Mouse (Mus musculus) heart, adult 2 months (tissue): ENCODE measurements around the gene Thsd4. TPM values are rescaled to one million over a fixed set of nuclear protein-coding genes. Genes with fewer than 3 reads are reported as not detected.

Experiments used
- DNase-seq, 2 experiments: peaks; one replicate each; pipeline ENCODE4 v3.0.0; 2021
- H3K27ac ChIP-seq: fragments of 200-600 bp; 2 replicates; pipeline ENCODE4 v1.8.1; 2022
- H3K27me3 ChIP-seq: fragments of 200-500 bp; 2 replicates; pipeline ENCODE4 v1.6.1; 2012; ENCODE audit warnings: mild to moderate bottlenecking, low read length, inconsistent platforms, mixed read lengths; ENCODE audit not compliant: control insufficient read depth, insufficient read depth
- H3K36me3 ChIP-seq: fragments of 200-500 bp; 2 replicates; pipeline ENCODE4 v1.6.1; 2012; ENCODE audit warnings: low read length, inconsistent platforms; ENCODE audit not compliant: control insufficient read depth, insufficient read depth
- H3K4me1 ChIP-seq: fragments of 200-500 bp; 2 replicates; pipeline ENCODE4 v1.6.1; 2011; ENCODE audit warnings: low read length; ENCODE audit not compliant: control insufficient read depth, insufficient read depth
- H3K4me3 ChIP-seq: fragments of 200-600 bp; 2 replicates; pipeline ENCODE4 v1.8.1; 2022
- H3K79me2 ChIP-seq: fragments of 200-500 bp; replicated peaks from 2 replicates; pipeline ENCODE4 v1.6.1; 2012; ENCODE audit warnings: mild to moderate bottlenecking, inconsistent platforms, low read length, moderate library complexity, mixed read lengths; ENCODE audit not compliant: control insufficient read depth, insufficient read depth
- H3K9ac ChIP-seq: fragments of 200-500 bp; 2 replicates; pipeline ENCODE4 v1.6.1; 2012; ENCODE audit warnings: low read depth, mild to moderate bottlenecking, control low read depth, inconsistent platforms, low read length, mixed read lengths
- CTCF ChIP-seq: fragments of 200-600 bp; IDR thresholded peaks from 2 replicates; pipeline ENCODE4 v1.8.1; 2022; ENCODE audit warnings: antibody characterized with exemption, mild to moderate bottlenecking, moderate library complexity
- EP300 ChIP-seq: fragments of 200-500 bp; IDR thresholded peaks from 2 replicates; pipeline ENCODE4 v1.6.1; 2011; ENCODE audit warnings: low read depth, low read length, control low read depth; ENCODE audit not compliant: insufficient read depth
- POLR2A ChIP-seq: fragments of 200-500 bp; IDR thresholded peaks from 2 replicates; pipeline ENCODE4 v1.6.1; 2011; ENCODE audit warnings: mild to moderate bottlenecking, low read depth, low read length, control low read depth; ENCODE audit not compliant: insufficient read depth
- WGBS: fragments of 180-500 bp; shearing (Covaris S2); methylation state at CpG from one replicate; pipeline ENCODE4 v1.1.7; 2018; 5-methylcytosine and 5-hydroxymethylcytosine counted together
- intact Hi-C: fragments of 180-260 bp; cut with DNase I; formaldehyde crosslinking; loops from one replicate; pipeline ENCODE4 v1.15.1; 2025
- polyA plus RNA-seq: library from polyadenylated mRNA; depleted of rRNA; stranded (reverse); fragments of >200 nt; gene quantifications from 2 replicates; pipeline ENCODE4 v1.2.3, GENCODE M21; 2012
- total RNA-seq, 2 experiments: library from RNA; stranded (reverse); gene quantifications; 2 replicates each; pipeline ENCODE4 v1.2.3; 2021

Thsd4 gene
- total and polyA plus RNA-seq, 3 experiments = 3.5 to 5.2 (median 4.3) TPM

GRCm38 (mm10) chr9:60364166-60364781 lies 157.6 kb downstream of the Thsd4 start:
- WGBS = 79% methylated on average over 14 of the region's 14 CpGs
- Histone ChIP-seq H3K36me3 (no peaks in the 10 kb centered on the region), H3K27me3 (no peaks in the 10 kb centered on the region), H3K9ac (no peak overlapping the region), H3K4me1 (no peaks in the 10 kb centered on the region), H3K27ac (no peak overlapping the region), H3K4me3 (no peak overlapping the region), H3K79me2 (no peaks in the 10 kb centered on the region)
- intact Hi-C loops = no loop called here
- DNase-seq = no peak
- TF ChIP-seq EP300 (no peak), POLR2A (no peak), CTCF (no peak)

DNA sequence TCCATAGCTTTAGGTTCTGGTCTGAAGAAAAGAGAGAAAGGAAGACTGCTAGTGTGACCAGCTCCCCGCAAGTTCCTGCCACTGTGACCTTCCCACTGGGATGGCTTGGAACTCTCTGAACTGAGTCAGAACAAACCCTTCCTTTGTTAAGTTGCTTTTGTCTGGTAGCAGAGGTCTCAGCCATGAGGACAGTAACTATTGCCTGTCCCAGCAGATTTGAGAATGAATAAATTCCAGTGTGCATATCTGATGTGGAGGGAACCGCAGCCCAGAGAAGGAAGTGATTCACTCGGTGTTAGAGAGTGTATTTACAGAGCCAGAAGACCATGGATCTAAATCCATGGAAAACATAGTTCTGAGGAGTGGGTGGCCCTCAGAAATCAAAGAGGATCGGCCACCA lies 169.5 kb downstream of the Thsd4 start:
- intact Hi-C loops = no loop called here
- TF ChIP-seq POLR2A = no peak
- TF ChIP-seq EP300 = no peak
- no peak for TF ChIP-seq CTCF
- no peak for DNase-seq
- Histone ChIP-seq H3K4me3 (no peak overlapping the region), H3K36me3 (no peaks in the 10 kb centered on the region), H3K27me3 (no peaks in the 10 kb centered on the region), H3K79me2 (no peaks in the 10 kb centered on the region), H3K27ac (no peak overlapping the region), H3K9ac (no peak overlapping the region), H3K4me1 (no peaks in the 10 kb centered on the region)
- 49% methylated on average over 4 of the region's 4 CpGs for WGBS

DNA sequence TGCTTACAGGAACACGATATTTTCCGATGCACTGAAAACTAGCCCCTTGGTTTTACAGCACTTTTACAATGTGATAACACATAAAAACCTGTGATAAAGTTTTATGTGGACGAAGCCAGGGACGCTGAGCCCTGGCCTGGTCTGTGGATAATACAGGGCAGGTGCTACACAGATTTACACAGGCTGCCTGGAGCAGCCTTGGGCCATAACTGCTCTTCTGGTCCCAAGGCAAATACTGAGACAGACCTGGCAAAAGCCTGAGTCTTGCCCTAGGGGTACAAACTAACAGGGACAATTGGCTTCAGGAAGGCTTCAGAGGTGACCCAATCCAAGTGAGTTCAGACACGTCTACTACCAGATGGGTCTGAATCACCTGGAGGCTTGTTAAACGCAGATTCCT lies 170.7 kb downstream of the Thsd4 start:
- H3K4me3 ChIP-seq = no peak overlapping the region
- no peaks in the 10 kb centered on the region for H3K27me3 ChIP-seq
- no peaks in the 10 kb centered on the region for H3K4me1 ChIP-seq
- no peaks in the 10 kb centered on the region for H3K36me3 ChIP-seq
- no peak overlapping the region for H3K27ac ChIP-seq
- no peak for DNase-seq
- no peaks in the 10 kb centered on the region for H3K79me2 ChIP-seq
- no peak for TF ChIP-seq POLR2A
- no peak for TF ChIP-seq EP300
- no peak for TF ChIP-seq CTCF
- 93% methylated on average over 6 of the region's 6 CpGs for WGBS
- H3K9ac ChIP-seq = no peak overlapping the region
- intact Hi-C loops = no loop called here

DNA sequence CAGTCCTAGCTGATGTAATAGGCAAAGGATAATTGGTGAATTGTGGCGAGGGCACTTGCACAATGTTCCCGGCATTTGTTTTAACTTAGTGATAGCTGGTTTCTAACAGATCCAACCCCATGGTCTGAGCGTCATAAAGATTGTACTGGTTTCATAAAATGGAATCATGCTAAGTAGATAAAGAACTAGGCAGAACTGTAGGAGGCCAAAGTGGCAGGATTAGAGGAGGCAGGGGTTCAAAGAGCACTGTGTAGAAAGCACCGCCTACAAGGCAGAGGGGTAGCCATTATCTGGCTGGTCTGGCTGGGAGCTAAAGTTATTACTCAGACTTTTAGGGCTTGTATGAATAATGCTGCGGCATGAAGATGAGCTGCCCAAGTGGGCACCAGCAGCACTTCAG lies 185.7 kb downstream of the Thsd4 start:
- no peak overlapping the region for H3K4me3 ChIP-seq
- H3K27me3 ChIP-seq = no peaks in the 10 kb centered on the region
- WGBS = 88% methylated on average over 5 of the region's 5 CpGs
- DNase-seq = no peak
- no peak overlapping the region; the same call in 1 of the 2 replicates for H3K27ac ChIP-seq
- no peak for TF ChIP-seq CTCF
- TF ChIP-seq EP300 = no peak
- intact Hi-C loops = no loop called here
- no peaks in the 10 kb centered on the region for H3K36me3 ChIP-seq
- H3K79me2 ChIP-seq = no peaks in the 10 kb centered on the region
- H3K4me1 ChIP-seq = peaks cover 4% of the 10 kb centered on the region
- no peak overlapping the region for H3K9ac ChIP-seq

DNA sequence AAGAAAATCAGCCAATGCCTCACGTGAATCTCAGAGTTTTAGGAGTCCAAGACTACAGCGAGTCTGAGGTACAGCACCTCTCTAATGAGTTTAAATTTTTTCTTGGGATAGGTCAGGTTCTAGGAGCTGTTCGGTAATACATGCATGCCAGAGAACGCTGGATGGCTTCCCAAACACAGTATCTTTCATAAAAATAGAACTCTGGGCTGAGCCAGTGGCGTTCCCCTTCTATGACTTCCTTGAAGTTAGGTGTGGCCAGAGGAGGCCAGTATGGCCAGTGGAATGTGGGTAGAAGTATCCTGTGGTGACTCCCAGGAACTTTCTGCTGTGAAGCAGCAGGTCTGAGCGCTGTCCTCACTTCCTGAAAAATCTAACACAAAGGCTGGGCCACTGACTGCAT lies 186.4 kb downstream of the Thsd4 start:
- no peak for TF ChIP-seq CTCF
- TF ChIP-seq EP300 = no peak
- no peak for TF ChIP-seq POLR2A
- Histone ChIP-seq H3K4me1 (peaks cover 4% of the 10 kb centered on the region), H3K4me3 (no peak overlapping the region), H3K9ac (no peak overlapping the region), H3K27me3 (no peaks in the 10 kb centered on the region), H3K27ac (no peak overlapping the region; the same call in 1 of the 2 replicates), H3K79me2 (no peaks in the 10 kb centered on the region), H3K36me3 (no peaks in the 10 kb centered on the region)
- DNase-seq = peak; percentile 28 to 42
- intact Hi-C loops = no loop called here
- 23% methylated on average over 6 of the region's 6 CpGs for whole genome bisulfite sequencing

DNA sequence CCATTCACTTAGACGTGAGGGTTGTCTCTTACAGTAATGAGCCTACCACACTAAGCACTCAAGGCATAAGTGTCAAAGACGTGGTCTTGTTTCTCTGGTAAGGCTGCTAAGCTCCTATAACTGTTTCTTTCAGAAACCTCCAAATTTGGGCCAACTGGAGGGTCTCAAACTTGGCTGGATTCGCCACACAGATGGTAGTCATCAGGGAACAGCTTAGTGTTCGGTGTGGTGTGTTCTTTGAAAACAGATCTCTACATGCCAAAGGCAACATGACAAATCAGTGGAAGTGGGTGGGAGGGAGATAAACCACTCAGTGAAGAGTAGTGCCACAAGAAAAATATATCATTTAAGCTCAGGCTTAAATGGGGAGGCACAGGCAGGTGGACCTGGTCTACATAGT lies 191.9 kb downstream of the Thsd4 start:
- Histone ChIP-seq H3K36me3 (no peaks in the 10 kb centered on the region), H3K27ac (no peak overlapping the region), H3K4me1 (no peaks in the 10 kb centered on the region; the same call in 1 of the 2 replicates), H3K9ac (no peak overlapping the region), H3K79me2 (no peaks in the 10 kb centered on the region), H3K27me3 (no peaks in the 10 kb centered on the region), H3K4me3 (no peak overlapping the region)
- no peak for DNase-seq
- intact Hi-C loops = no loop called here
- TF ChIP-seq CTCF (no peak), EP300 (no peak), POLR2A (no peak)
- WGBS = 70% methylated on average over 4 of the region's 4 CpGs
